Mouse (Mus musculus): ENCODE results near the gene Spag7.

DNA sequence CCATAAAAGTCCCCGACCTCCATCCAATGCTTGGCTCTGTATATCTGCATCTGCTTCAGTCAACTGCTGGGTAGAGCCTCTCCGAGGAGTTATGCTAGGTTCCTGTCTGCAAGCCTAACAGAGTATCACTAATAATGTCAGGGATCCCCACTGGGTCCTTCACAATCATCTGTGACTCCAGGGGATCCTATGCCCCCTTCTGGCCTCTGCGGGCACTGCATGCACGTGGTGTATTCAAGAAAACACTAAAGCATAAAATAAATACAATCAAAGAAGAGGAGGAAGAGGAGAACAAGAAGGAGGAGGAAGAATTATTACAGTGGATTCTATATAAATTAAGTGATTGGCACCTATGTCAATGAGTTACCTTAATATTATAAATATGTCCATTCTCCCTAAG is 43.7 kb downstream of the Spag7 start:
- TF ChIP-seq CTCF (IDR thresholded peaks at IDR 0.05; ENCODE audit: borderline replicate concordance, control insufficient read depth, extremely low read depth, insufficient read depth, low read length, poor library complexity) (peak; percentile 22; the same call in 1 of the 2 replicates), POLR2A (IDR thresholded peaks at IDR 0.05; ENCODE audit: control insufficient read depth, extremely low read depth, insufficient read depth, low read length, poor library complexity) (no peak)

Data from thymus, adult 2 months (tissue).